Mouse (Mus musculus) right cerebral cortex, postnatal 36 days (tissue): Measurements from ENCODE around the gene Sorbs1.

Experiments used
- DNase-seq, 2 experiments: peaks; one replicate each; pipeline ENCODE4 v3.0.0; 2022; ENCODE audit warnings: low spot score in 2 of 2, mixed read lengths in 1 of 2

The Sorbs1 gene

DNA sequence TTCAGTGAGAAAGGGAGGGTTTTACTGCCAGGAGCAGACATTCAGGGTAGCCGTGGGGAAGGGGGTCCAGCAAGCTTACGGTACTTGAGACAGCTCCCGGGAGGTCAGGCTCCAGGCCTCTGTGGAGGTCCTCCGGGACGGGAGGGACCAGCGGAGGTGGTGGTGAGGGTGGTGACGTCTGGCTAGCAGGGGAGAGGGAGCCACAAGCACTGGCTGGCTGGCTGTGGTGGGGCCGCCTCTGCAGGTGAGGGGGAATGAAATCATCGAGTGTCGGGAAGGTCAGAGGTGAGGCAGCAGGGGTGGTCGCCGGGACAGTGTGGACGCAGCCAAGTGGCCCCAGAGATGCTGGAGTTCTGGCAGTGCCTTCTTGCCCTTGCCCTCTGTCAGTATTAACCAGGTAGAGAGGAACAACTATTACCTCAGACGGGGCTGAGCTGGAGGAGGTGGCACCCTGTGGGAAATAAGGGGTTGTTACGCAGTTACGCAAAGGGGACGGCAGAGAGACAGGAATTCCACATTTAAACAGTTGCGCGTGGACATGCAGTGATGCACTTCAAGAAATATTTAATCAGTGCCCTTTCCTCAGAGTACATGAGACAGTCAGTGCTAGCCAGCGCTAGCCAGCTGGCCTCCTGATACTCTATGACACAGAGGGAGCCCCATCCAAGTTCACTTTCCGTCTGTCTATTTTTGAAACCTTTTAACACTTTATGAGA is 136.9 kb downstream of the Sorbs1 start:
- no peak for DNase-seq

- DNase-seq, result no peak
These were observed 138.9 kb downstream of the Sorbs1 start for GRCm38 (mm10) chr19:40374720-40375119.

DNA sequence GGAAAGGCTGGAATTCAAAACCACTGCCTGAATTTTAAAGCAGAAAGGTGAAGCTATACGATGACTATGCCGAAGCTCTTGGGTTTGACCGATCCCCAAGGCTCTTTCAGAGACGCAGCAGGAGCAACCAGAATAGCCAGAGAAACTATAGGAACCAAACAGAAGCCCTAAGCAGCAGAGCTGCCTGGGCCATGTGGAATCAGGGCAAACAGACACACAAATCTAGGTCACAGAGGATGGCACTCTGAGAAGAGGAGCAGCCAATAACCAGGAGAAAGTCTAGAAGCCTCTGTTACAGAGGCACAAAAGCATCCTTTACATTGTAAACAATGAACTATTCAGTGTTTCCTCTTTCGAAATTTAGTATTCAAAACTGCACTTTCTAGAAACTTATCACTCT is 140.9 kb downstream of the Sorbs1 start:
- DNase-seq, result no peak

GRCm38 (mm10) chr19:40371866-40372265 is 141.7 kb downstream of the Sorbs1 start:
- no peak for DNase-seq

DNA sequence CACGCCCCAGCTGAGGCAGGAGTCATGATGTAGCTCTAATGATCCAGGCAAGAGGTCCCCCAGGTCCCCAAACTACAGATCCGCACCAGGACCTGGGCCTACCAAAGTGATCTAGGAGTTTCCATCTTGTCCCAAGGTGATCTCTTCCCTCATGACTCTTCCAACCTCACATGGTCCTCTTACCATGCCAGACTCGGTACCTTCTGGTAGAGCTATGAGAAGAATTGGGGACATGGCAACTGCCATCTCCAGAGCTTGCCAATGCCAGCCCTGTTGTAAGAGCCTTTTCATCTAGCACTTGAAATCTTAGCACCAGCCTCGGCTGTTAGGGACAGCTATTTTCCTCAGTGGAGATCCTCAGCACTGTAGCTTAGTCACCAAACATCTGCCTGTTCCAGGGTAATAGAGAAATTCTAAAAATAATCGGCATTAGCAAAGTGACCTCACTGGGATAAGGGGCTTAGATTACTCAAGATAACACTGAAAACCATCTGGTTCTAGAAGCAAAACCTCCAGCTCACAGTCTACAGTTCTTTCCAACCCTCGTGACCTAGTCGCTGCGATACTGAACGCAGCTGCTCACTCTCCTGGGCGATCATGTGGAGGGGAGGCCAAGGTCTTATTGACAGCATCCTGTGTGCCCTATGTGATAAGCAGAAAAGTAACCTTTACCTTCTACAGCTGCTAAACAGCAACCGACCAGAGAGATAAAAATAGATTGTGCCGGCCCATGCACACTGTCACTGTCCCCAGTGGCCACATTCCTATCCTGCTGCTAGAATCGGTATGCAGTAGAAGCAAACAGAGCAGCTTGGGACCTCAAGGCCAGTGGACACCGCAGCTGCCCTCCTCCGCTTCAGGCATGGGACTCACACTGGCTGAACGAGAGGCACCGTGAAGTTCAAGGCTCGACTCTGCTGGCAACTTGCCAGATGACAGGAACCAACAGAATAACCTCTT is 143.4 kb downstream of the Sorbs1 start:
- no peak for DNase-seq

DNA sequence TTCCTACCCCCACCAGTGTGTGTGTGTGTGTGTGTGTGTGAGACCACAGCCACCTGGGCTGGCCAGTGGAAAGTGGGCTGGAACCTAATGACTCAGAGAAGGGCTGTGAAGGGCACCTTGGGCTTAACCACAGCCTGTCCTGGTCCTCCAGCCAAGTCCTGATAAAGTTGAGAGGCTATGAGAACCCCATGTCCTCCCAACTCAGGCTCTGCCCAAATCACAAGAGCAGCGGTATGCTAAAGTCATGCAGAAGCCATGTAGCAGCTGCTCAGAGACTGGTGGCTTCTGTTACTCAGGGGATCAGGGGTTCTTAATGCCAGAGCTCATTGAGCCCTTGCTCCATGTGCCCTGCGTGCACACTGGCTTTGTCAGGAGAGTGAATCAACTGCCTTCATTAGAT is 145.1 kb downstream of the Sorbs1 start:
- DNase-seq, result no peak

- DNase-seq, result peak in 1 of 2 experiments; percentile 39
These were observed 147.2 kb downstream of the Sorbs1 start for GRCm38 (mm10) chr19:40366163-40366941.

- no peak for DNase-seq
These were observed 148.4 kb downstream of the Sorbs1 start for GRCm38 (mm10) chr19:40365137-40365536.

- DNase-seq, result no peak
These were observed 150.1 kb downstream of the Sorbs1 start for GRCm38 (mm10) chr19:40363447-40363846.

GRCm38 (mm10) chr19:40362203-40362865 is 151.2 kb downstream of the Sorbs1 start:
- no peak for DNase-seq

DNA sequence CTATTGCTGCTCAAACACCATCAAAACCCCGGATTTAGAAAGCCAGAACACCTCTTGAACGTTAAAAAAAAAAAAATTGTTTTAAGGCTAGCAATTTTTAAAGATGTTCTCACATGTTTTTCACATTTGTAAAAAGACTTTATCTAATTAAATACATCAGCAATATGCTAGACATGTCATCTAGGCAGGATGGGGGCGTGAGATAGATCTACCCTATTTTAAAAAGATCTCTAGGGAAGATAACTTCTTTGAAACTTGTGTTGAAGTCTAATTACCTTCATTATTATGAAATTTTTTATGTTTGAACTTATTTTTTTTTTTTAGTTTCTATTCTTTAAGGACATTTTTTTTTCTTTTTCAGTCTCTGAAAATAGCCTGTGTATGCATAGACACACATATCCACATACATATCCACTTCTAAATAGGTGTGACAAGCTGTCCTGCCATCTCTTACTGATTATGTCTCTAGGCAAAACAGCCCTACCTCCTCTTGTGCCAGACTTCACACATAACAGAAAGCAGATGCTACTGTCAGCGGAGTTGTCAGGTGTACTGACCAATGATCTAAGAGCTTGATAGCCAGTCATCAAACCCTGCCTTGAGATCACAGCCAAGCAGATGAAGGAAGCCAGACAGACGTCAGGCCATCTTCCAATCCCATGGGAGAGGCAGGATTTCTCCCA is 153.7 kb downstream of the Sorbs1 start:
- DNase-seq, result no peak

- DNase-seq, result no peak
These were observed 156.8 kb downstream of the Sorbs1 start for GRCm38 (mm10) chr19:40356536-40357522.

DNA sequence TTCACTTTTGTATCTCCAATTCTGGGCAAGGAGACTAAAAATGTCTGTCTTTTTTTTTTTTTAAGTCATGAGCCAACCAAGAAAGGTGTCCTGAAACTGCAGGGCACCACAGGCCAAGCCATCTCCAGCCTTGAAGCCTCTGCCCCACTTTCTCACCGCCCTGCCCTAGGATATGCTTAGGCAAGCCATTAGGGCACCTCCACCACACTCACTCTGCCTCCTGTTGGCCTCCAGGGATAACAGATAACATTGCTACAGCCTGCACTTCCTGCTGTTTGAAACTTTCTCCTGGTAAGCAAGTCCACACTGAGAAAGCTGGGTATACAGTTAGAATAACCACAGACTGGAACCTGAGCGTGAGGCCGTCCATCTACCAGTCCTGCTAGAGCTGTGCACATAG is 158.5 kb downstream of the Sorbs1 start:
- no peak for DNase-seq

- no peak for DNase-seq
These were observed 161.6 kb downstream of the Sorbs1 start for GRCm38 (mm10) chr19:40352006-40352405.

DNA sequence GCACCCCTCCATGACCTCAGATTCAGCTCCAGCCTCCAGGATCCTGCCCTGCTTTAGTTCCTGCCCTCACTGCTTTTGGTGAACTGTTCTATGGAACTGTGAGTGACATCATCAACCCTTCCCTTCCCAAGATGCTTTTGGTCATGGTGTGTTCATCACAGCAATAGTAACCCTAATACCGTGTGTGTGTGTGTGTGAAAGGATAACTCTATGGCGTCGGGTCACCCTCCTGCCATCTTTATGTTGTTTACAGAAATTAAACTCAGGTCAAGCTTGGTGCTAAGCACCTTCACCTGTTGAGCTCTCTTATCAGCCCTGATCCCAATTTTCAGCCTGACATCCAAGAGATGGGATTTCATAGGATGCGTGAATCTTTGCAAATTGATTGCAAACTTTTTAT is 162.7 kb downstream of the Sorbs1 start:
- no peak for DNase-seq

DNA sequence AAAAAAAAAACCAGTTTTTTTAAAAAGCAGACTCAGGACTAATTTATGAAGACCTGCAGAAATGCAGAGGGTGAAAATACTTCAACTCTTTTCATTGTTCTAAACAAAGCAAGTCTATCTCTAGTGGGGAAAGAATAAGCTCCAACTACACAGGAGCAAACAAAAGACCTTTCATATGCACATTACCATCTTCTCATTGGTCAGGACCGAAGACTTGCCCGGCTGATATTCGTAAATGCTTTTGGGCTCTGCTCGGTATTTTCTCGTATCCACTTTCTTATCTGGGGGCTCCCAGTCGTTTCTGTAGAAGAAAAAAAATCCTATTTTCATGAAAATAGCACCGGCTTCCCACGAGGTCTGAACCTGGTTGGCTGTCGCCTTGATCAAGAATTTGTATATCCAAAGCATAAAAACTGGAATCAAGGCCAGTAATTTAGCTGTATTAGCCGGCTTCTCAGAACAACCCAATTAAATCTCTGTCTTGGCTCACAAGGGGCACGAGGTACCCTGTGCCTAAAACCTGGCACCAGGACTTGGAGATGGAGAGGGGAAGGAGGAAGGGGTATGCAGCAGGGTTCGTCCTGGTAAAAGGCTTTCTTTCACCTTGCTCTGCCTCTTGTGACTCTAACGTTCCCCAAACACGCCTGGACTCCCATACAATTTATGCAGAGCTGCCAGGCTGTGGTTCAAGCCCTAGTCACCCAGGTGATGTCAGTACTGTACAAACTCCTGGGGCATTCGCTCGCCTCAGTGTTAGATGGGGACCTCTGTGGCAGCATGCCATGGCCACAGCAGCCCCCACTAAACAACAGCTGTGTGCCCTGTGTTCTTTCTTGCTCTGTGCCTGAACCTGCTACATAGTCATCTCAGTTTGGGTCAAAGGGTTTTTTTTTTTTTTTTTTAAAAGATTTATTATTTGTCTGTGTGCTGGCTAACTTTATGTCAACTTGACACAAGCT is 163.6 kb downstream of the Sorbs1 start:
- DNase-seq, result no peak

- DNase-seq, result no peak
These were observed 164.3 kb downstream of the Sorbs1 start for GRCm38 (mm10) chr19:40349281-40349680.

- DNase-seq, result no peak
These were observed 164.9 kb downstream of the Sorbs1 start for GRCm38 (mm10) chr19:40348652-40349051.

- no peak for DNase-seq
These were observed 165.4 kb downstream of the Sorbs1 start for GRCm38 (mm10) chr19:40348175-40348574.
